Mouse (Mus musculus) ZHBTc4 (cell line): ENCODE results near the gene Rnaset2a.
A peak's percentile ranks its signal among the peaks of the same experiment; 100 is the strongest.
"Not testable (repeated sequence)": the region's sequence is repeated elsewhere in the genome, so short reads cannot be mapped to it uniquely, and the experiment has no call there.

Experiments used
- DNase-seq: peaks from one replicate; pipeline ENCODE4 v3.0.0-alpha.2; 2011; ENCODE audit warnings: low read depth, low spot score

Rnaset2a gene

DNA sequence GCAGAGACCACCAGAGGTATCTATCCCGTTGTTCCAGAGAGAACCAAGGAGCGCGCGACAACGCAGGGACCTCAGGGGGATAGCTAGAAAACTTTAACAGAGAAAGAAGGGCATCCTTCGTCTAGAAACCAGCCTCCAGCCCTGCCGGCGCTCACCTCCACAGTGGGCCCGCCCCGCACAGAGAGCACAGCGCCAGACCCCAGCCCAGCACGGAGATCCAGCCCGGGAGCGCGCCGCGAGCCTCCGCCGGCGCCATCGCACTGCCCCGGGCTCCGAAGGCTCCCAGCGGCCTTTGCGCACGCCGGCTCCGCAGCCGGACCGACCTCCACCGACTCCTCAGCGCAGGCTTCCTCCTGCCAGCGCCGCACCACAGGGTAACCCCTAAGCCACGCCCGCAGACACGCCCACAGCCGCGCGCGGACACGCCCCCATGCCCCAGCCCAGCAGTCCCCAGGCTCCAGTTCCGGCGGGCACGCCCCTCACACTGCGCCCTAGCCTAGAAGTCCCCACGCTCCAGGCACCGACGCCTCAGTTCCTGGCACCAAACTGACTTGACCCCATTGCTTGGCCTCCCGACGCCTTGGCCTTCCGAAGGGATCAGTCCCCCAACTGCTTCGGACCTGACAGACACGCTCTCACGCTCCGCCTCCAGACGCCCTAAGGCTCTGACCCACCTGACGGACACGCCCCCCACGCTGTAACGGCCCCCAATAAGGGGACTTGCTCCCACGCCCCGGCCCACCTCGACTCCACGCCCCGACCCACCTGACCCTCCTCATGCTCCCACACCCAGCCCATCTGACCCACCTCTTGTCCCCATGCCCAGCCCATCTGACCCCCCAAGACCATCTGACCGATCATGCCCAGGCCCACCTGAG, at the start of gene Rnaset2a, which contains the start of gene Gm49673:
Rnaset2a (minus strand) TSS at position 659 of the 878 bp plus-strand sequence.
Gm49673 (minus strand) TSS at position 350 of the 878 bp plus-strand sequence.
- peak; percentile 56 for DNase-seq

DNA sequence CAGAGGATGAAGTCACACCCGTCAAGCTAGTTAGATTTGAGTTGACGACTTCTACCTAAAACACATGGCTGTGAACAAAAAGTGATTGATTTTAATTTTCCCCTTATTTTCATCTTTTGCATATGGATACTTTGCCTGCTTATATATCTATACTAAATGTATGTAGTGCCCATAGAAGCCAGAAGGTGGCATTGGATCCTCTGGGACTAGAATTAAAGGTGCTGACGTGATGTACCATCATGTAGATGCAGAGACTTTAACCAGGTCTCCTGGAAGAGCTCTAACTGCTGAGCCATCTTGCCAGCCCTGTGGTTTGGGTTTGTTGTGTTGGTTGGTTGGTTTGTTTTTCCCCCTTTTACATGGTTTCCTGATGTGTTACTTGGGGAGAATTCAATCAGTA, 49.8 kb upstream of the Rnaset2a start:
- DNase-seq: peak; percentile 21

DNA sequence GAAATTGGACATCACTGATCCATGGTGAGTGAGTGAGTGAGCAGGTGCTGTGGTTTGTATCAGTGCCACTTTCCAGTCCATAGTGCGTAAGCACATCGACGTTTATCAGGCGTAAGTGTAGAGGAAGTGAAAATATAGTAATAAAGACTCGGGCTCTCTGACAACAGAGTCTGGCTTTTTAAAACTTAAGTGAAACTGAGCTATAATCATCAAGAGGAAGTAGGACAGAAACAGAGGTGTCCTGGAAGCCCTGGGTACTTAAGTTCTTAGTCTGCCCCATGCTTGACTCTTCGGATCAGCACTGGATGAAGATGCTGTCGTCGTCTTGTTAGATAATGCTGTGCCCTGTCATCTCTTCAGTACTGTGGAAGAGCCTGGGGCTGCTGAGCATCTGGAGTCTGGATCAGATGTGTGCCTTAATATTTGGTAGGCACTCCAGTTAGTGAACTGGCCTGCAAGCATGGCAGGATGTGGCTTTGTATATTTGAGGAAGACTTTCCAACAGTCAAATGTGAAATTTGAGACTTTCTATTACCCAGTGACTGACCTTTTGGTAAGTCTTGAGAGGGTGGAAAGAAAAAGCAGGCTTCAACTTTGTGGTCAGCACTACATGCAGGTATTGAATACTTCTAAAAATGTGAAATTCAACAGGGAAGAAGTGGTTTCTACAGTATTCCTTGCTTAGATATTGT, 47.9 kb upstream of the Rnaset2a start:
- DNase-seq: no peak

DNA sequence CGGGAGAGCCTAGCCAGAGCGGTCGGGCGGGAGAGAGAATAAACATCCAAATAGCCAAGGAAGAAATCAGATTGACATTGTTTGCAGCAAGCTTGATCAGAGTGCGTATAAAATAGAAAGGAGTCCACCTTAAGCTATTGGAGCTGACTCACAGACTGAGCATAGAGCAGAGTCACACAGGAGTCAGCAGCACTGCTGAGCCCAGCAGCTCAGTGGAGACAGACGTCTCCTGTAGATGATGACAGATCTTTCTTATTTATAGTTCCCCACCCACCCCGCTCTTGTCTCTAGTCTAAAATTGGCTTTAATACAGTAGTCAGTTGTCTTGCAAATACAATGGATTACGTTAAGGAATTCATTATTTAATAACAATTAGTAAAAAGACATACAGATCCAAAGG, 45.8 kb upstream of the Rnaset2a start:
- no peak for DNase-seq

DNA sequence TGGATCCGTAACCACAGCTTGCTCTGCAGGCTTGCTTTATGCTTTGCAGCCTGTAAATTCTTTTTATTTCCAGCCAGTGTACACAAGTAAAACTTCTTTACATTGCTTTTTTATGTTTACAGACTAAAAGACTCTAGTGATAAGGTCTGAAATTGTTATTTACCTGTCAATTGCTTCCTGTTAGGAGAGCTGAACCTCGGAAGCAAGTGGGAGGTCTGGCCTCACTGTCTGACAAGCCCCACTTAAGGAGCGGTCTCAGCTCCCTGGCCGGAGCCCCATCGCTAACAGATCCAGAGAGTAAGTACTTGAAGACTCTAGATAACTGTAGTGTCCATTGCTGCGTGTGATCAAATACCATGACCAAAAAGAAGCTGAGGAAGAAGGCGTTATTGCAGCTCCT, 36.3 kb upstream of the Rnaset2a start:
- no peak for DNase-seq

DNA sequence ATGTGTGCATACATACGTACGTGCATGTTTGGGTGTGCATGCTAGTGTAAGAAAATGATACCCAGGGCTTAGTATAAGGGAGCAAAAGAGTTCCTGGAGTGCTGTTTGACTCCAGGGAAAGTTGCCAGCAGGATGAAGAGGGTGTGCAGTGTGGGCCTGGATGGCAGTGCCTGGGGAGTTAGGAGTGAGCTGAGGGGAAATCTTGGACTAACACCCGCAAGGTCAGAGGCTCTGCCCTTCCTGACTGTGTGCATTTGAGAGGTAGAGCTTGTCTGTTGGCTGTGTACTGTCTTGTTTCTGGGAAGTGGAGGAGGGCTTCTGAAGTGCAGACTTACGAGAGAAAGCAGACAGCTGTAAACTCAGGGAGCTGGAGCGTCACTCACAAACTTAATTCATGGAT, 35.9 kb upstream of the Rnaset2a start:
- no peak for DNase-seq

DNA sequence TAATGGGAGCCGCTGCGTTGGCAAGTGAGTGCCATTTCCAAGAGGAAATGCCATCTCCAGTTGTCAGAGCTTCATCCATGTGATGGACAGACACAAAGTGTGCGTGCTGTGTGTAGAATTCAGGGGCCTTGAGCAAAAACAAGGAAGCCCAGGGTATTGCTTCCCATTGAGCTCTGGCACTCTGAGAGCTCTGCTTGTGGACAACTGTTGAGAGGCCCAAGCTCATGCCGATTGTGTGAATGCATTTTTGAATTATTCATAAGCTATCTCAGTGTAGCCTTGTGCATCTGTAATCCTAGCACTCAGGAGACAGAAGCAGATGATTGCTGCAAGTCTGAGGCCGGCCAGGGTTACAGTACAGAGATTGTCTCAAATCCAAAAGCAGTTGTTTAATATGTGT, 29.2 kb upstream of the Rnaset2a start:
- no peak for DNase-seq

DNA sequence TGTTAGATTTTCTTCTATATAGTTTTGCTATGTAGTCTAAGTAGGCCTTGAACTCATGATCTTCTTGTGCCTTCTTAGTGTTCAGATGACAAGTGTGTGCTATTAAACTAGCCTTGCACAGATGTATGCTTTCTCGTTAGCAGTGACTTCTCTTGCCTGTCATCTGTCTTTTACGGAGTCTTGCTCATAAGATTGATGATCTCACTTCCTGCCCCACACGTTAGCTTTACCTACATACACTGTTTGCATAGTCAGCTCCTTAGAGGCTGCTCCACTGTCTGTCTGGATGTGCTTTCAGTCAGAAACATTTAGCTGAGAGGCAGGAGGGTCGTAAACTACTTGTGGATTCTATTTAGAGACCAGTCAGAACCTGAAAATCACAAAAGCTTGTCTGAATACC, 23.2 kb upstream of the Rnaset2a start:
- DNase-seq: no peak

DNA sequence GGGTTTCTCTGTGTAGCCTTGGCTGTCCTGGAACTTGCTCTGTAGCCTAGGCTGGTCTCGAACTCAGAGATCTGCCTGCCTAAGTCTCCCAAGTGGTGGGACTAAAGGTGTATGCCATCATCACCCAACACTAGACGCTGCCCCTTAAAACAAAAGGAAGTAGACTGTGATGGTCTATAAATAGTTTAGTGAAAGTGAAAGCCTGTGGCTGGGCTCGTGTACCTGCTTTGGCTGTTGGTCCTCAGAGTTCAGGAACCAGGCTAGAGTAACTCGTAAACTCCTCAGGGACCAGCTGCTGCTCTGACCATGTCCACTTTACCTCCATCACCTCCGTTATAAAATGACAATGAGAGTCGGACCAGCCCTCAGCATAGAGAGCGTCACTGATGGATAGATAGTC, 22.4 kb upstream of the Rnaset2a start:
- no peak for DNase-seq

DNA sequence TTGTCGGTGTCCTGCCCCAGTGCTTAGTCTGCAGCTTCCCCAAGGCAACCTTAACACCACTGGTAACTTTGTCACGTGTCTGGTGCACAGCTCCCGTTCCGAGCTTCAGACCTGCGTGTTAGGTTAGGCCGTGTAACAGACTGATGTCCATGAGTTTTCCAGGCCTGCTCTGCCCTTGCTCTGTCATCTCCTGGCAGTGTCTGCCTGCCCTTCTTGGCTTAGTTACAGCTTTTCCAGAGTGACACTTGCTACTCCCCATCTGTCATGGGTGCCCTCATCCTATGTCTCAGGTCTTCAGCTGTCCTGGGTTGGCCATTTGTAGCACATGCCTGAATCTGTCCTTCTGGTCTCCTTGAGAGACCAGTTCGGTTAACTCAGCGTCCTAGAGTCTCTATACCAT, 19.5 kb upstream of the Rnaset2a start:
- not testable (repeated sequence) for DNase-seq

DNA sequence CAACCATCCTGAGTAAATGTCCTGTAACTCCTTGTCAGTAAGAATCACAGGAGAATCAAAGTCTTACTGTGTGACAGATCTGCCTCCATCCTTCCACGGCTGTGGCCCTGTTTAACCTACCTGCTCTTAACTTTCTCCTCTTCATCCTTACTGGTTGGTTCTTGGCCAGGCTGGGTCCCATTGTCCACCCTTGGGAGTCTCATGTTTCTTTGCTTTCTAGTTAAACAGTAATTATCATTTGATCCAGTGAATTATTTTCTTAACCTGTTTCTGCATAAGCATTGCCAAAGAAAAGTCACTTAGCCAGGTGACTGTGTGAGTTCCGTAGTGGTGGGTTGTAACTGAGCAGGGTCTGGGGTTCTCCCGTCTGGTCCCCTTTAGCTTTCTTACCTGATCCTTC, 18.6 kb upstream of the Rnaset2a start:
- not testable (repeated sequence) for DNase-seq

DNA sequence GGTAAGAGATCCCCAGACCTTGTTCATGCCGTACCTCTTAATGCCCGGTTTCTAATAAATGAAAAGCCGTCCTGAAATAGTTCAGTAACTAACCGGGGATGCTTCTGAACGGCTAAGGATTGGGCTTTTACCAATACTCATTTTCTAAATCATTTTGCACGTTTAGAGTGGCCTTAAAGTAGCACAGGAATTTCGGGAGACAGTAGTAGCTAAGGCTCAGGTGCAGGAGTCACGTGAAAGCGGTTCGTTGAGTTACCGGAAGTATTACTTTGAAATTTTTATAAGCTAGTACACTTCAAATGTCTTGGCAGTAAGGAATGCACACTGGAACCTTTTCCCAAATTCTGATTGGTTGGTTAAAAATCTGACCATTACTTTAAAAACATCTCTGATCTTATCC, 18.1 kb upstream of the Rnaset2a start:
- DNase-seq: not testable (repeated sequence)

DNA sequence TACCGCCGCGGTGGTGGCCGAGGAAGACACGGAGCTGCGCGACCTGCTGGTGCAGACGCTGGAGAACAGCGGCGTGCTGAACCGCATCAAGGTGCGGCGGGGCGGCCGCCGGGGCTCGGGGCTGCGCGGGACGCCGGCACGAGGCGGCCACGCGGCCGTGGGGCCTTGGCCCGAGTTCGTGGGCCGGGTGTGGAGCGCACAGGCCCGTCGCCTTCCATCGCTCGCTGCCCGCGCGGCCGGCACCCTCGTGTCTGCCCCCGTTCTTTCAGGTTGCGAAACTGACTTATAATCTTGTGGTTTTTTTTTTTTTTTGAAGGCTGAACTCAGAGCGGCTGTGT, 17.7 kb upstream of the Rnaset2a start:
- peak; percentile 40 for DNase-seq

DNA sequence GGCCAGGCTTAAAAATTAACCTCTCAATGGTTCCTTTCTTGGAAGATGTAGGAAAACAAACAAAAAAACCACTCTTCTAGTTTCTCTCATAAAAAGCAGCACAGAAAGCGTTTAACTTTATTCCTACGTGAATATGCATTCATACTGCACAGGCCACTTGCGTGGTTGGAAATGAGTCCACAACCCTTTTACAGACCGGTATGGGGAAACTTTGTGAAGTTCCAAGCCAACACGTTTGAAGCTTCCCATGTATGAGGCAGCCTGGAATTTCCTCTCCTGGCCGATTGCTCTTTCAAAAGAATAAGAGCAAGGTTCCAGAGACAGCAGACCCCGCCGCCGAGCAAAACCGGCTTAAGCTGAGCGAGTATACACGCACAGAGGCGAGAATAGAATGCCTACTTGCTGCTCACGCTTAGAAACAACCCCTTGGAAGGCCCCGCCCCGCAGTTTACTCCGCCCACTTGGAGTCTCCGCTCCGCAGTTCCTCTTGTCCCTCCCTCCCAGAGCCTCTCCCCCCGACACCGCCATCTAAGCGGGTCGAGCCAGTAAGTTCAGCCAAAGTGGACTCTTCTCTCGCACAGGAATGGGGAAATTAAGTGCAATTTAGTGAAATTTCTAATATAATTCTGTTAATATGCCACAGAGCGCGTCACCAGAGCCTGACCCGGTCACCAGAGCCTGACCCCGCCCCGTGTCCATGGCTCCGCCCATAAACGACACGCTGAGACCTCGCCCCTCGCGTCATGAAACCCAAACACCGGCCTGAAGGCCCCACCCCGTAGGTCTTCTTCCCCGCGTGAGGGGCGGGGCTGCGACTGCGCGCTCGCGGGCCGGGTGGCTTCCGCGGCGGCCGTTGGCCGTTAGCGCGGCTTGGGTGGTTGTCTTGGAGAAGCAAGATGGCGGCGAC, 17.1 kb upstream of the Rnaset2a start, which contains the start of gene Fgfr1op:
Fgfr1op (plus strand) TSS at position 801 of the 907 bp plus-strand sequence.
- DNase-seq: peak; percentile 34

DNA sequence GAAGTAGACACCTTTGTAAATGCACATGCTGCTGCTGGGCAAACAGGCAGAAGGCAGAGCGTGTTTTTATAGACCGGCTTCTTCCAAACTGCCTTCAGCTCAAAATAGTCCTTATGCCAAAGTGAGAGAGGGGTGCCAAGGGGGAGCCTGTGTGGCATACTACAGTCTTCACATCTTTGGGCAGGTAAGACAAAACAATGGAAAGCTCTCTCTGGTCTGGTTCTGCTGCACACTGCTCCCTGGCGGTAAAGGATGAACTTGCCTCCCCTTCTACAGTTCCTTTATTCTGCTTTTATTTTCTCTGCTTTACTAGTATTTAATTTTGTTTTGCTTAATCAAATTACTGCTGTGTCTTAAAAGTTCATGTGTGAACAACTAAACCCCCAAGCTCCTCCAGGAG, 13.1 kb upstream of the Rnaset2a start:
- peak; percentile 19 for DNase-seq

DNA sequence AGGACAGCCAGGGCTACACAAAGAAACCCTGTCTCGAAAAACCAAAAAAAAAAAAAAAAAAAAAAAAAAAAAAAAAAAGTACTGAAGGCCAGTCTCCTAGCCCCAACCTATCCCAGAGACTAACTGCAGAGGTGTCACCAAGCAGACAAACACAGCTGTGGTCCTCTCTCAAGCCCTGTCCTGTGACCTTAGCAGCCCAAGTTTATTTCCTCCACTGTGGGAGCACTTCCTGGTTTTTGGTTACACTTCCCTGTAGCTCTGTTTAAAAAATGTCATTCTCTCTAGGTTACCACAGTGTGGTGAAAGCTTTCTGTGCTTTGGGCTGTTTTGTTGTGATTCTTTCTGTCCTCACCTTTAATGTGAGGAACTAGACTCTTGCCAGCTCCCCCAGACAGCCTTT, 10.7 kb upstream of the Rnaset2a start:
- not testable (repeated sequence) for DNase-seq

DNA sequence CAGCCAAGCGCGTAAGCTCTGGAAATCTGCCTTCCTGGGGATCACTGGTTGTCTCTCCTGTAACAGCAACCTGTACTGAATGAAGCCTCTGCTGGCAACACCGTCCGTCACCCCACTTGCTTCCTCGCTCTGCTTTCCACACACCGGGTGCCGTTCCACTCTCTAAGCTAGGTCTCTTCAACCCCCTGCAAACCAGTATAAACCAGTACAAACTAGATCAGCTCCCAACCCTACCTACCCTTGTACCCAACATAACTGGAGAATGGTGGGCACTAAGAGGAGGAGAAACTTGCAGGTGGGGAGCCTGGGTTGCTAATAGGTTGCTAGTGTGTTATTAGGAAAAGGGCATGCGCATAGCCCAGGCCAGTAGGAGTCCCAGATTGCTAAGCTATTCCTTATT, 8.1 kb upstream of the Rnaset2a start:
- DNase-seq: not testable (repeated sequence)

DNA sequence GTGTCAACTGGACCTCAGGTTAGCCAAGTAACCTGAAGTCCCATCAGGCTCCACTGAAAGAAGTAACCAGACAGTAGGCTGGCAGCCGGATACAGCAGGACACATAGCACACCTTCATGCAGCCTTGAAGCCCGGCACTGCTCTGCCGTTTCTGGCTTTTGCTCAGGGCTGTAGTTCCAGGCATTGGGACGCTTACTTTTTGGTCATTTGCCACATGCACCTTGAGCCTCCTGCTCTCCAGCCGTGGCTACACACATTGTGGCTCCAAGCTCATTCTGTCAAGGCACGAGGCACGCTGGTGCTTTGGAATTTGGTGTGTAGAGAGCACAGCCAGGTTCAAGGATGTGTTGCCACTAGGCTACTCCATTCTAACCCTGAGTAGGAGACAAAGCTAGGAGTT, 7.1 kb upstream of the Rnaset2a start:
- not testable (repeated sequence) for DNase-seq

DNA sequence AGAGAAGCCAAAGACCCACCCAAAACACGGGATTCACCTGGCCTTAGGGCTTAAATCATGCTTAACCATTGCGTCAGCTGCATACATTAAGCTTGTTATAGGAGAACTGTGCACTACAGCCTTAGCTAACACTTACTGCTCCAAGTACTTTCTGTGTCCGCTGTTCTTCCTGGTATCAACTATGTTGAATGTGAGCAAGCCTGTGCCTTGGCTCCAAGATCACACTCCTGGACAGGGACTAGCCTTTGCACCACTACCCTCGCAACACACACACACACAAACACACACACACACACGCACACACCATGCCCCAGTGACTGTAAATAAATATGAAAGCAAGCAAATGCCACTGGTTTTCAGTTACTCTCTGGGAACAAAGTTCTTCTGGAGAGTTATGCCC, 966 bp downstream of the Rnaset2a start:
- not testable (repeated sequence) for DNase-seq

DNA sequence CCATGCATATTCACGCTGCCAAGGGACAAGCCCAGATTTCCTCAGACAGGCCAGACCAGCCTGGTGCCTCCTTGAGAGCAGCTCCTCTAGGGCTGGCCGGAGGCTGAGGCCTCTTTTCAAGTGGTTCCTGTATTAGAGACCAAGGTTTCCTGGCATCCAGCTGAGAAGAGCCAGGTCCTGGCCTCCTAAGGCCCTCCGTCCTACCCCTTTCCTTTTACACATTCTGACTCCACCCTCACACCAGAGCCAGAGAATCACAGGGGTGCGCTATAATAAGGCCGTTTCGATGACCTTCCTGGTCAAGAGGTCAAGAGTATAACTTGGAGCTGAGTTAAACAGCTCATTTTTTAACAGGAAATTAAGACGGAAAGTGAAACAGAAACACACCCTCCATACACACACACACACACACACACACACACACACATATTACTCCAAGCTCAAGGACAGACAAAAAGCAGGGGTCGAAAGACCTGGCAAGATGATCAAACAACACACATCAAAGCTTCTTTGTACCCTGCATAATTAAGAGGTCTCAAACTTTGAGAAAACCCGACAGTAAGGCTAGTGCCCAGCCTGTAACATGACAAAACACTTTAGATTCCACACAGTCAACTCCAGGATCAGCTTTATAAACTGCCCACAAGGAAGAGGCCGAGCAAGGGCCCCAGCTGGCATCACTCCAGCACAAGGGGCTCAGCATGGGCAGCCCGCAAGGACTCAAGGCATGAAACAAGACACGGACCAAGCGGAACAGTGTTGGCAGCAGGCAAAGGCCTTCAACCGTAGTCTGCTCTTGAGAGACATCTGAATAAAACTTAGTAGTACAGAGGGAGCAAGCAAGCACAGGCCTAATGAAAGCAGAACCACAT, 3.9 kb downstream of the Rnaset2a start:
- not testable (repeated sequence) for DNase-seq

DNA sequence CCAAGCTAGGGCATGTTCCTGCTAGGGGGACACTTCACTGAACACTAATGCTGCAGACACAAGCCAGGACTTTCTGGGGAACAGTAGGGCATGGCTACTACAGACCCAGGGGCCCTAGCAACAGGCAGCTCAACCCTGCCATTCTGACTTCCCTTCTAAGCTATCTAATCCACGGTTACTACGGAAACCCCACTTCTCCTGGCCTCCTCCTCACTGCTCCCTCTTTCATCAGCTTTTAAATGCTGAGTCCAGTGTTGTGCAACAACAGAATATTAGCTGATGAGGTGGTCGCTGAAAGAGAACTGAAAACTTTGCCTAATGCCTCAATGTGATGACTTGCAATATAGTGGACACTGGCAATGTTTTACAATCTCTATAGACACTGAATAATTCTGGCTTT, 7.7 kb downstream of the Rnaset2a start:
- not testable (repeated sequence) for DNase-seq
